Mouse (Mus musculus): ENCODE data around the gene Mapk1.

DNA sequence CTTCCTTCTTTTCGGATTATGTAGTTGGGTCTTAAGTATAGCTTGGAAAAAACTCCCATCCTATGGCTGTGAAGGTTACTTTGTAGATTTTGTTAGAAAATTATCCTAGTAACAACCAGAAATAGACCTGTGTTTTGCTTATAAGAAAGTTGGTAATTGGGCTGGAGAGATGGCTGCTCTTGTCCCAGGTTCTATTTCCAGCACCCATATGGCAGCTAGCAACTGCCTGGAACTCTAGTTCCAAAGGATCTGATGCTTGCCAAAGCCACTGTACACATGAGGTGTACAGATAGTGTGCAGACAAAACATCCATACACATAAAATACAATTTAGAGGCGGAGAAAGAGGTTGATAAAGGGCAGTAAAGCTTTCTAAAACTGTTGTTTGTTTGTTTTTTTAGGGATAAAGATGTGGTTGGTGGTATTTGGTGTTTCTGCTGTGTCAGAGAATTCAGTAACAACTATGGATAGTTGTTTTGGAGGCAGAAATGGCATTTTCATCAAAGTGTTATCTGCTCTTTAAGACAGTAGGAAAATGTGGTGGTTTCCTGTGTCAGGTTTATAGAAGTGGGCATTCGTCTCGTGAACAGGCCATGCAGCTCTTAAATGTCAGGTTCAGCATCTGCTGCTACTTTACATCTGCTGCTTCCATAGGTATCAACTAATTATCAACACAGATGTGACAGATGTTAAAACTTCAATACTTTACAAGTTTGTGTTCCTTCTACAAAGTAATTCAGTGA lies 32.1 kb downstream of the Mapk1 start:
- TF ChIP-seq CTCF (conservative IDR thresholded peaks at IDR 0.05; ENCODE audit: insufficient read depth, insufficient read length, low read depth, low read length) (no peak), POLR2A (IDR thresholded peaks at IDR 0.05; ENCODE audit: low read depth, low read length) (no peak)
